Mouse (Mus musculus): Measurements from ENCODE around the gene Ntm. TPM values are rescaled to one million over a fixed set of nuclear protein-coding genes. Genes with fewer than 3 reads are reported as not detected.

Ntm gene
- total RNA-seq (2014; fragmentation: Nextera tagmentation) = not detected in 2 replicates
- not detected in 2 replicates for total RNA-seq (2017)

GRCm38 (mm10) chr9:29962978-29963377, at the start of gene Ntm:
Gene Ntm, minus strand, starts transcription at chr9:29963141.
- no peak for ATAC-seq (replicated peaks; ENCODE audit: low FRiP score, low TSS enrichment, poor library complexity, severe bottlenecking)

GRCm38 (mm10) chr9:30005701-30006100, 42.8 kb upstream of the Ntm start:
- ATAC-seq (replicated peaks; ENCODE audit: low FRiP score, low TSS enrichment, poor library complexity, severe bottlenecking) = no peak

GRCm38 (mm10) chr9:30003612-30004011, 40.7 kb upstream of the Ntm start:
- ATAC-seq (replicated peaks; ENCODE audit: low FRiP score, low TSS enrichment, poor library complexity, severe bottlenecking) = no peak

- no peak for ATAC-seq (replicated peaks; ENCODE audit: low FRiP score, low TSS enrichment, poor library complexity, severe bottlenecking)
Observed at GRCm38 (mm10) chr9:29981177-29981915, 18.4 kb upstream of the Ntm start.

GRCm38 (mm10) chr9:29961954-29962867, 730 bp downstream of the Ntm start:
- no peak for ATAC-seq (replicated peaks; ENCODE audit: low FRiP score, low TSS enrichment, poor library complexity, severe bottlenecking)

GRCm38 (mm10) chr9:29961512-29961911, 1.4 kb downstream of the Ntm start:
- no peak for ATAC-seq (replicated peaks; ENCODE audit: low FRiP score, low TSS enrichment, poor library complexity, severe bottlenecking)

- ATAC-seq (replicated peaks; ENCODE audit: low FRiP score, low TSS enrichment, poor library complexity, severe bottlenecking) = no peak
Observed at GRCm38 (mm10) chr9:29960741-29961140, 2.2 kb downstream of the Ntm start.

- ATAC-seq (replicated peaks; ENCODE audit: low FRiP score, low TSS enrichment, poor library complexity, severe bottlenecking) = no peak
Observed at GRCm38 (mm10) chr9:29960236-29960635, 2.7 kb downstream of the Ntm start.

- no peak for ATAC-seq (replicated peaks; ENCODE audit: low FRiP score, low TSS enrichment, poor library complexity, severe bottlenecking)
Observed at GRCm38 (mm10) chr9:29956936-29957335, 6.0 kb downstream of the Ntm start.

GRCm38 (mm10) chr9:29954031-29954430, 8.9 kb downstream of the Ntm start:
- no peak for ATAC-seq (replicated peaks; ENCODE audit: low FRiP score, low TSS enrichment, poor library complexity, severe bottlenecking)

- no peak for ATAC-seq (replicated peaks; ENCODE audit: low FRiP score, low TSS enrichment, poor library complexity, severe bottlenecking)
Observed at GRCm38 (mm10) chr9:29949041-29949440, 13.9 kb downstream of the Ntm start.

- ATAC-seq (replicated peaks; ENCODE audit: low FRiP score, low TSS enrichment, poor library complexity, severe bottlenecking) = no peak
Observed at GRCm38 (mm10) chr9:29943209-29944070, 19.5 kb downstream of the Ntm start.

- no peak for ATAC-seq (replicated peaks; ENCODE audit: low FRiP score, low TSS enrichment, poor library complexity, severe bottlenecking)
Observed at GRCm38 (mm10) chr9:29942183-29942952, 20.6 kb downstream of the Ntm start.

- no peak for ATAC-seq (replicated peaks; ENCODE audit: low FRiP score, low TSS enrichment, poor library complexity, severe bottlenecking)
Observed at GRCm38 (mm10) chr9:29939517-29940034, 23.4 kb downstream of the Ntm start.

GRCm38 (mm10) chr9:29928796-29929195, 34.1 kb downstream of the Ntm start:
- no peak for ATAC-seq (replicated peaks; ENCODE audit: low FRiP score, low TSS enrichment, poor library complexity, severe bottlenecking)

GRCm38 (mm10) chr9:29925382-29925781, 37.6 kb downstream of the Ntm start:
- ATAC-seq (replicated peaks; ENCODE audit: low FRiP score, low TSS enrichment, poor library complexity, severe bottlenecking) = no peak

GRCm38 (mm10) chr9:29898406-29899054, 64.4 kb downstream of the Ntm start:
- ATAC-seq (replicated peaks; ENCODE audit: low FRiP score, low TSS enrichment, poor library complexity, severe bottlenecking) = no peak

- no peak for ATAC-seq (replicated peaks; ENCODE audit: low FRiP score, low TSS enrichment, poor library complexity, severe bottlenecking)
Observed at GRCm38 (mm10) chr9:29897448-29897847, 65.5 kb downstream of the Ntm start.

All from megakaryocyte-erythroid progenitor cell, adult 5-6 weeks (primary cell).